Mouse (Mus musculus) lung, postnatal 14 days (tissue): ENCODE measurements around the gene Ankrd13b.

Experiments
- DNase-seq: peaks from one replicate; pipeline ENCODE4 v3.0.0; 2021

The Ankrd13b gene

GRCm38 (mm10) chr11:77455770-77456510, 33.5 kb downstream of the Ankrd13b start:
- DNase-seq = no peak

GRCm38 (mm10) chr11:77453388-77453787, 36.1 kb downstream of the Ankrd13b start:
- DNase-seq = no peak

- DNase-seq = no peak
Measured at GRCm38 (mm10) chr11:77451670-77452069, 37.8 kb downstream of the Ankrd13b start.

GRCm38 (mm10) chr11:77449224-77449623, 40.3 kb downstream of the Ankrd13b start:
- DNase-seq = no peak

GRCm38 (mm10) chr11:77446628-77447041, 42.8 kb downstream of the Ankrd13b start:
- peak; percentile 65 for DNase-seq

- DNase-seq = peak; percentile 80
Measured at GRCm38 (mm10) chr11:77444939-77445338, 44.5 kb downstream of the Ankrd13b start.

GRCm38 (mm10) chr11:77442186-77443170, 47.0 kb downstream of the Ankrd13b start:
- peak; percentile 68 for DNase-seq

GRCm38 (mm10) chr11:77441020-77441419, 48.5 kb downstream of the Ankrd13b start:
- no peak for DNase-seq

- no peak for DNase-seq
Measured at GRCm38 (mm10) chr11:77440081-77440480, 49.4 kb downstream of the Ankrd13b start.

- DNase-seq = no peak
Measured at GRCm38 (mm10) chr11:77437026-77437425, 52.5 kb downstream of the Ankrd13b start.

GRCm38 (mm10) chr11:77428446-77428845, 61.0 kb downstream of the Ankrd13b start:
- DNase-seq = no peak

GRCm38 (mm10) chr11:77423175-77423859, 66.2 kb downstream of the Ankrd13b start:
- DNase-seq = no peak
